Mouse (Mus musculus) kidney, postnatal 0 days (tissue): Measurements from ENCODE around the gene Kalrn. TPM values are rescaled to one million over a fixed set of nuclear protein-coding genes. Genes with fewer than 3 reads are reported as not detected.

Experiments used
- ATAC-seq: fragments of 200-750 bp; cut with Nextera tagmentation; replicated peaks from 2 replicates; pipeline ENCODE4 v1.8.0; 2017; ENCODE audit warnings: low read depth, moderate number of reproducible peaks, moderate TSS enrichment, moderate library complexity; ENCODE audit not compliant: low FRiP score
- DNase-seq: peaks from one replicate; pipeline ENCODE4 v3.0.0-alpha.2; 2016; ENCODE audit warnings: low spot score
- H3K27ac ChIP-seq: fragments of 300-500 bp; sonication (generic); 2 replicates; pipeline ENCODE4 v1.5.1; 2014; ENCODE audit warnings: mild to moderate bottlenecking
- H3K27me3 ChIP-seq: fragments of 300-500 bp; sonication (generic); 2 replicates; pipeline ENCODE4 v1.6.1; 2014; ENCODE audit warnings: low read length, mixed read lengths; ENCODE audit not compliant: insufficient read depth
- H3K36me3 ChIP-seq: fragments of 300-500 bp; sonication (generic); 2 replicates; pipeline ENCODE4 v1.6.1; 2014; ENCODE audit warnings: low read length, mixed read lengths; ENCODE audit not compliant: insufficient read depth
- H3K4me1 ChIP-seq: fragments of 300-500 bp; sonication (generic); replicated peaks from 2 replicates; pipeline ENCODE4 v1.6.1; 2014; ENCODE audit warnings: antibody characterized with exemption, low read length, mixed read lengths; ENCODE audit not compliant: insufficient read depth
- H3K4me2 ChIP-seq: fragments of 300-500 bp; sonication (generic); 2 replicates; pipeline ENCODE4 v1.6.1; 2014; ENCODE audit warnings: mild to moderate bottlenecking, low read length, moderate library complexity, mixed read lengths
- H3K4me3 ChIP-seq: fragments of 300-500 bp; sonication (generic); replicated peaks from 2 replicates; pipeline ENCODE4 v1.5.1; 2014; ENCODE audit warnings: low read depth, low read length
- H3K9ac ChIP-seq: fragments of 300-500 bp; sonication (generic); 2 replicates; pipeline ENCODE4 v1.6.1; 2014; ENCODE audit warnings: low read depth, low read length
- H3K9me3 ChIP-seq: fragments of 300-500 bp; sonication (generic); replicated peaks from 2 replicates; pipeline ENCODE4 v1.6.1; 2016; ENCODE audit warnings: low read length, inconsistent platforms, mixed read lengths
- CTCF ChIP-seq: IDR thresholded peaks from 2 replicates; pipeline ENCODE4 v1.5.1; 2016; ENCODE audit warnings: antibody characterized with exemption, low read depth, mild to moderate bottlenecking, moderate library complexity
- WGBS: fragments of 180-500 bp; shearing (Covaris S2); extraction: QIAGEN DNeasy Blood & Tissue Kit; methylation state at CpG from one replicate; pipeline ENCODE4 v1.1.7; 2014; 5-methylcytosine and 5-hydroxymethylcytosine counted together
- polyA plus RNA-seq: library from polyadenylated mRNA; unstranded; fragments of >200 nt; fragmentation: Nextera tagmentation; extraction: Ambion mirVana; gene quantifications from 2 replicates; pipeline ENCODE4 v1.2.1, GENCODE M21; 2015

The Kalrn gene
- polyA plus RNA-seq, 1 experiment from 2014 or later: 20.0 TPM

GRCm38 (mm10) chr16:34546805-34547509, 26.4 kb downstream of the Kalrn start:
- Histone ChIP-seq H3K27ac (no peak overlapping the region), H3K27me3 (no peaks in the 10 kb centered on the region), H3K9ac (no peak overlapping the region), H3K4me2 (no peak overlapping the region), H3K4me3 (no peak overlapping the region), H3K36me3 (no peaks in the 10 kb centered on the region), H3K9me3 (no peaks in the 10 kb centered on the region), H3K4me1 (no peaks in the 10 kb centered on the region)
- no peak for TF ChIP-seq CTCF
- WGBS: 62% methylated on average over 6 of the region's 6 CpGs
- ATAC-seq: no peak
- DNase-seq: no peak

GRCm38 (mm10) chr16:34543754-34544153, 29.6 kb downstream of the Kalrn start:
- WGBS: 74% methylated on average over 4 of the region's 4 CpGs
- H3K4me2 ChIP-seq: no peak overlapping the region
- H3K27me3 ChIP-seq: no peaks in the 10 kb centered on the region
- H3K27ac ChIP-seq: no peak overlapping the region
- no peak overlapping the region for H3K9ac ChIP-seq
- TF ChIP-seq CTCF: no peak
- H3K4me1 ChIP-seq: no peaks in the 10 kb centered on the region
- H3K9me3 ChIP-seq: no peaks in the 10 kb centered on the region
- no peaks in the 10 kb centered on the region for H3K36me3 ChIP-seq
- H3K4me3 ChIP-seq: no peak overlapping the region
- ATAC-seq: no peak
- no peak for DNase-seq

- no peak overlapping the region for H3K27ac ChIP-seq
- no peak for TF ChIP-seq CTCF
- H3K36me3 ChIP-seq: no peaks in the 10 kb centered on the region
- no peak overlapping the region for H3K4me3 ChIP-seq
- no peak overlapping the region for H3K4me2 ChIP-seq
- DNase-seq: no peak
- H3K27me3 ChIP-seq: no peaks in the 10 kb centered on the region
- no peaks in the 10 kb centered on the region for H3K4me1 ChIP-seq
- no peak overlapping the region for H3K9ac ChIP-seq
- 90% methylated on average over 2 of the region's 2 CpGs for WGBS
- no peaks in the 10 kb centered on the region for H3K9me3 ChIP-seq
- ATAC-seq: no peak
Measured at GRCm38 (mm10) chr16:34542341-34542740, 31.0 kb downstream of the Kalrn start.

- H3K4me2 ChIP-seq: no peak overlapping the region
- no peaks in the 10 kb centered on the region for H3K27me3 ChIP-seq
- ATAC-seq (no peak), DNase-seq (no peak)
- no peak for TF ChIP-seq CTCF
- no peaks in the 10 kb centered on the region for H3K36me3 ChIP-seq
- no peak overlapping the region for H3K4me3 ChIP-seq
- H3K9me3 ChIP-seq: no peaks in the 10 kb centered on the region
- 60% methylated on average over 5 of the region's 5 CpGs for WGBS
- H3K4me1 ChIP-seq: no peaks in the 10 kb centered on the region
- no peak overlapping the region for H3K9ac ChIP-seq
- no peak overlapping the region for H3K27ac ChIP-seq
Measured at GRCm38 (mm10) chr16:34538679-34539185, 34.6 kb downstream of the Kalrn start.

GRCm38 (mm10) chr16:34536300-34536699, 37.0 kb downstream of the Kalrn start:
- peak; percentile 38 for DNase-seq
- H3K4me1 ChIP-seq: no peaks in the 10 kb centered on the region
- H3K36me3 ChIP-seq: no peaks in the 10 kb centered on the region
- no peak overlapping the region for H3K27ac ChIP-seq
- 58% methylated on average over 6 of the region's 6 CpGs for WGBS
- H3K4me3 ChIP-seq: no peak overlapping the region
- no peaks in the 10 kb centered on the region for H3K9me3 ChIP-seq
- no peak; the same call in 1 of the 2 replicates for ATAC-seq
- no peak overlapping the region for H3K4me2 ChIP-seq
- TF ChIP-seq CTCF: peak; percentile 44; the same call in 1 of the 2 replicates
- H3K9ac ChIP-seq: no peak overlapping the region
- H3K27me3 ChIP-seq: no peaks in the 10 kb centered on the region

- no peak overlapping the region for H3K4me2 ChIP-seq
- no peaks in the 10 kb centered on the region for H3K4me1 ChIP-seq
- H3K36me3 ChIP-seq: no peaks in the 10 kb centered on the region
- H3K9me3 ChIP-seq: no peaks in the 10 kb centered on the region
- no peak overlapping the region for H3K4me3 ChIP-seq
- no peak for ATAC-seq
- DNase-seq: no peak
- no peak for TF ChIP-seq CTCF
- WGBS: 46% methylated on average over 7 of the region's 7 CpGs
- no peak overlapping the region for H3K27ac ChIP-seq
- H3K27me3 ChIP-seq: no peaks in the 10 kb centered on the region
- no peak overlapping the region for H3K9ac ChIP-seq
Measured at GRCm38 (mm10) chr16:34535135-34535534, 38.2 kb downstream of the Kalrn start.
